Mouse (Mus musculus): Measurements from ENCODE around the gene Tmem256.
"Not testable (repeated sequence)": the region's sequence is repeated elsewhere in the genome, so short reads cannot be mapped to it uniquely, and the experiment has no call there.

The Tmem256 gene

GRCm38 (mm10) chr11:69854680-69855079 lies 16.4 kb downstream of the Tmem256 start:
- DNase-seq (ENCODE audit: low read depth, low spot score), result no peak

- DNase-seq (ENCODE audit: low read depth, low spot score), result no peak
These were observed 17.0 kb downstream of the Tmem256 start for GRCm38 (mm10) chr11:69855347-69855746.

- no peak for DNase-seq (ENCODE audit: low read depth, low spot score)
These were observed 20.0 kb downstream of the Tmem256 start, which contains the start of gene Tnk1 for GRCm38 (mm10) chr11:69858113-69858998. Tnk1 (minus strand) TSS chr11:69858730.

GRCm38 (mm10) chr11:69863729-69864128 lies 25.4 kb downstream of the Tmem256 start:
- not testable (repeated sequence) for DNase-seq (ENCODE audit: low read depth, low spot score)

- no peak for DNase-seq (ENCODE audit: low read depth, low spot score)
These were observed 26.0 kb downstream of the Tmem256 start for GRCm38 (mm10) chr11:69864138-69864860.

- no peak for DNase-seq (ENCODE audit: low read depth, low spot score)
These were observed 27.2 kb downstream of the Tmem256 start for GRCm38 (mm10) chr11:69865561-69865960.

GRCm38 (mm10) chr11:69867335-69867734 lies 29.0 kb downstream of the Tmem256 start:
- no peak for DNase-seq (ENCODE audit: low read depth, low spot score)

- DNase-seq (ENCODE audit: low read depth, low spot score), result no peak
These were observed 32.2 kb downstream of the Tmem256 start for GRCm38 (mm10) chr11:69870289-69871069.

- no peak for DNase-seq (ENCODE audit: low read depth, low spot score)
These were observed 33.5 kb downstream of the Tmem256 start for GRCm38 (mm10) chr11:69871822-69872221.

GRCm38 (mm10) chr11:69872451-69872850 lies 34.1 kb downstream of the Tmem256 start:
- DNase-seq (ENCODE audit: low read depth, low spot score), result no peak

GRCm38 (mm10) chr11:69876186-69876585 lies 37.9 kb downstream of the Tmem256 start:
- no peak for DNase-seq (ENCODE audit: low read depth, low spot score)

GRCm38 (mm10) chr11:69876867-69877266 lies 38.6 kb downstream of the Tmem256 start:
- DNase-seq (ENCODE audit: low read depth, low spot score), result no peak

GRCm38 (mm10) chr11:69877878-69878277 lies 39.6 kb downstream of the Tmem256 start, which contains the start of gene Tmem95:
Tmem95 (minus strand) TSS chr11:69878018.
- no peak for DNase-seq (ENCODE audit: low read depth, low spot score)

GRCm38 (mm10) chr11:69878399-69878798 lies 40.1 kb downstream of the Tmem256 start:
- DNase-seq (ENCODE audit: low read depth, low spot score), result no peak

GRCm38 (mm10) chr11:69878952-69879351 lies 40.6 kb downstream of the Tmem256 start:
- no peak for DNase-seq (ENCODE audit: low read depth, low spot score)

- no peak for DNase-seq (ENCODE audit: low read depth, low spot score)
These were observed 41.4 kb downstream of the Tmem256 start for GRCm38 (mm10) chr11:69879711-69880110.

GRCm38 (mm10) chr11:69880506-69880852 lies 42.2 kb downstream of the Tmem256 start:
- DNase-seq (ENCODE audit: low read depth, low spot score), result no peak

GRCm38 (mm10) chr11:69880853-69881603 lies 42.7 kb downstream of the Tmem256 start, which contains the start of gene Kctd11:
Kctd11 (minus strand) TSS chr11:69881406.
- no peak for DNase-seq (ENCODE audit: low read depth, low spot score)

- no peak for DNase-seq (ENCODE audit: low read depth, low spot score)
These were observed 43.7 kb downstream of the Tmem256 start for GRCm38 (mm10) chr11:69881787-69882670.

GRCm38 (mm10) chr11:69883066-69883465 lies 44.8 kb downstream of the Tmem256 start:
- DNase-seq (ENCODE audit: low read depth, low spot score), result no peak
